Mouse (Mus musculus) ES-Bruce4 (cell line): ENCODE data around the gene Sun2.

Experiments used
- CTCF ChIP-seq: IDR thresholded peaks from one replicate; pipeline ENCODE4 v1.8.1; 2011; ENCODE audit warnings: low read depth, low read length
- POLR2A ChIP-seq: IDR thresholded peaks from one replicate; pipeline ENCODE4 v1.8.1; 2011; ENCODE audit warnings: low read length; ENCODE audit not compliant: insufficient read depth

- no peak for TF ChIP-seq POLR2A
- no peak for TF ChIP-seq CTCF
Measured at GRCm38 (mm10) chr15:79766168-79766567, 23.8 kb upstream of the Sun2 start.
